Mouse (Mus musculus) ZHBTc4 (cell line): ENCODE measurements around the gene Fxyd4.

Source experiments
- DNase-seq: peaks from one replicate; pipeline ENCODE4 v3.0.0-alpha.2; 2011; ENCODE audit warnings: low read depth, low spot score

The Fxyd4 gene

GRCm38 (mm10) chr6:117937222-117937932 lies at the start of gene Fxyd4:
Gene Fxyd4, minus strand, starts transcription at chr6:117937692.
- DNase-seq, result peak; percentile 73

GRCm38 (mm10) chr6:117987173-117987572 lies 49.7 kb upstream of the Fxyd4 start:
- peak; percentile 31 for DNase-seq

- DNase-seq, result no peak
Observed at GRCm38 (mm10) chr6:117966729-117967128, 29.2 kb upstream of the Fxyd4 start.

GRCm38 (mm10) chr6:117963201-117963600 lies 25.7 kb upstream of the Fxyd4 start:
- DNase-seq, result no peak

- DNase-seq, result peak; percentile 60
Observed at GRCm38 (mm10) chr6:117956851-117957501, 19.5 kb upstream of the Fxyd4 start.

- DNase-seq, result no peak
Observed at GRCm38 (mm10) chr6:117956161-117956560, 18.7 kb upstream of the Fxyd4 start.

GRCm38 (mm10) chr6:117952330-117952729 lies 14.8 kb upstream of the Fxyd4 start:
- peak; percentile 76 for DNase-seq

- DNase-seq, result no peak
Observed at GRCm38 (mm10) chr6:117943899-117944298, 6.4 kb upstream of the Fxyd4 start.

GRCm38 (mm10) chr6:117942769-117943168 lies 5.3 kb upstream of the Fxyd4 start:
- no peak for DNase-seq

- no peak for DNase-seq
Observed at GRCm38 (mm10) chr6:117938951-117939350, 1.5 kb upstream of the Fxyd4 start.

GRCm38 (mm10) chr6:117935681-117936612 lies 1.5 kb downstream of the Fxyd4 start:
- no peak for DNase-seq

GRCm38 (mm10) chr6:117934301-117934700 lies 3.2 kb downstream of the Fxyd4 start:
- no peak for DNase-seq

- peak; percentile 86 for DNase-seq
Observed at GRCm38 (mm10) chr6:117932325-117933051, 5.0 kb downstream of the Fxyd4 start.

- DNase-seq, result no peak
Observed at GRCm38 (mm10) chr6:117929945-117930655, 7.4 kb downstream of the Fxyd4 start.

GRCm38 (mm10) chr6:117928746-117929145 lies 8.7 kb downstream of the Fxyd4 start:
- no peak for DNase-seq

GRCm38 (mm10) chr6:117927955-117928354 lies 9.5 kb downstream of the Fxyd4 start:
- no peak for DNase-seq

- no peak for DNase-seq
Observed at GRCm38 (mm10) chr6:117926871-117927491, 10.5 kb downstream of the Fxyd4 start.

GRCm38 (mm10) chr6:117922041-117922440 lies 15.5 kb downstream of the Fxyd4 start:
- DNase-seq, result no peak

GRCm38 (mm10) chr6:117920659-117921640 lies 16.5 kb downstream of the Fxyd4 start:
- DNase-seq, result peak; percentile 86
